Mouse (Mus musculus) layer of hippocampus, adult 18-20 months (tissue): ENCODE data around the gene Rbl2. TPM values are rescaled to one million over a fixed set of nuclear protein-coding genes. Genes with fewer than 3 reads are reported as not detected.

Experiments
- DNase-seq, 2 experiments: peaks; one replicate each; pipeline ENCODE4 v3.0.0; 2022; ENCODE audit warnings: low spot score in 2 of 2
- long read RNA-seq: library from polyadenylated mRNA; stranded (forward); transcript quantifications from one replicate; pipeline ENCODE4 v2.0.0, GENCODE M21; 2021
- total RNA-seq, 2 experiments: library from RNA; stranded (reverse); gene quantifications; 2 replicates each; pipeline ENCODE4 v1.2.3; 2021

Gene Rbl2
- total RNA-seq, result 10 to 100 TPM; 40.1 to 45.2 TPM
- long read RNA-seq, full-length matches to known transcripts, result 48 of 66 reads
- long read RNA-seq, partial matches to known transcripts, result 5 of 66 reads
- long read RNA-seq, other reads (novel, unspliced or antisense), result 13 of 66 reads

- peak; percentile 96 to 98 for DNase-seq
Measured at GRCm38 (mm10) chr8:91069834-91070233, at the start of gene Rbl2. Gene Rbl2 (plus strand): TSS chr8:91070057.

GRCm38 (mm10) chr8:91034417-91034816 is 35.4 kb upstream of the Rbl2 start:
- no peak for DNase-seq

- no peak for DNase-seq
Measured at GRCm38 (mm10) chr8:91036905-91037304, 33.0 kb upstream of the Rbl2 start.

GRCm38 (mm10) chr8:91038637-91039036 is 31.2 kb upstream of the Rbl2 start:
- DNase-seq, result no peak

- no peak for DNase-seq
Measured at GRCm38 (mm10) chr8:91046370-91046769, 23.5 kb upstream of the Rbl2 start.

- peak; percentile 28 to 60 for DNase-seq
Measured at GRCm38 (mm10) chr8:91051037-91051436, 18.8 kb upstream of the Rbl2 start.

GRCm38 (mm10) chr8:91054418-91054817 is 15.4 kb upstream of the Rbl2 start:
- no peak for DNase-seq

- no peak for DNase-seq
Measured at GRCm38 (mm10) chr8:91056848-91057247, 13.0 kb upstream of the Rbl2 start.

GRCm38 (mm10) chr8:91059086-91059578 is 10.7 kb upstream of the Rbl2 start:
- no peak for DNase-seq

GRCm38 (mm10) chr8:91059884-91060510 is 9.9 kb upstream of the Rbl2 start:
- DNase-seq, result no peak

GRCm38 (mm10) chr8:91060555-91061471 is 9.0 kb upstream of the Rbl2 start:
- DNase-seq, result no peak

GRCm38 (mm10) chr8:91065179-91065578 is 4.7 kb upstream of the Rbl2 start:
- no peak for DNase-seq

- DNase-seq, result peak in 1 of 2 experiments; percentile 30
Measured at GRCm38 (mm10) chr8:91069407-91069806, 450 bp upstream of the Rbl2 start.

GRCm38 (mm10) chr8:91070275-91070859 is 510 bp downstream of the Rbl2 start:
- peak; percentile 37 to 82 for DNase-seq

GRCm38 (mm10) chr8:91077077-91077867 is 7.4 kb downstream of the Rbl2 start:
- DNase-seq, result no peak

- no peak for DNase-seq
Measured at GRCm38 (mm10) chr8:91079678-91080077, 9.8 kb downstream of the Rbl2 start.

GRCm38 (mm10) chr8:91081911-91082310 is 12.1 kb downstream of the Rbl2 start:
- no peak for DNase-seq

- no peak for DNase-seq
Measured at GRCm38 (mm10) chr8:91082428-91082827, 12.6 kb downstream of the Rbl2 start.

- no peak for DNase-seq
Measured at GRCm38 (mm10) chr8:91088452-91088851, 18.6 kb downstream of the Rbl2 start.

- no peak for DNase-seq
Measured at GRCm38 (mm10) chr8:91089601-91090000, 19.7 kb downstream of the Rbl2 start.

- no peak for DNase-seq
Measured at GRCm38 (mm10) chr8:91094135-91094534, 24.3 kb downstream of the Rbl2 start.
